Mouse (Mus musculus): Measurements from ENCODE around the gene Rcbtb2.

The Rcbtb2 gene

DNA sequence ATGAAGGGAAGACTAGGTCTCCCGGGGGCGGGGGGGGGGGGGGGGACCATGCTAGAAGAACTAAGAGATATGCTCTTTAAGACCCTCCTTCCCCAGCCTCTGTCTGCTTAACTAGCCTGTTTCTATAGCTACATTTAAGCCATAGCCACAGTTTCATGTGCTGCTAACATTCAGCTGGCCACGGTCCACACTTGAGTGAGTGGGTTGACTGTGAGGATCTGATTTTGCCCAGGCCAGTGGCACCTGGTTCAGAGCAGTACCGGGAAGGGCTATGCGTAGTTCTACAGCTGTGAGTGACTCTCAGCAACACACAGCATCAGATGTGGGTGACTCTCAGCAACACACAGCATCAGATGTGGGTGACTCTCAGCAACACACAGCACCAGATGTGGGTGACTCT, 38.5 kb downstream of the Rcbtb2 start:
- no peak for DNase-seq

DNA sequence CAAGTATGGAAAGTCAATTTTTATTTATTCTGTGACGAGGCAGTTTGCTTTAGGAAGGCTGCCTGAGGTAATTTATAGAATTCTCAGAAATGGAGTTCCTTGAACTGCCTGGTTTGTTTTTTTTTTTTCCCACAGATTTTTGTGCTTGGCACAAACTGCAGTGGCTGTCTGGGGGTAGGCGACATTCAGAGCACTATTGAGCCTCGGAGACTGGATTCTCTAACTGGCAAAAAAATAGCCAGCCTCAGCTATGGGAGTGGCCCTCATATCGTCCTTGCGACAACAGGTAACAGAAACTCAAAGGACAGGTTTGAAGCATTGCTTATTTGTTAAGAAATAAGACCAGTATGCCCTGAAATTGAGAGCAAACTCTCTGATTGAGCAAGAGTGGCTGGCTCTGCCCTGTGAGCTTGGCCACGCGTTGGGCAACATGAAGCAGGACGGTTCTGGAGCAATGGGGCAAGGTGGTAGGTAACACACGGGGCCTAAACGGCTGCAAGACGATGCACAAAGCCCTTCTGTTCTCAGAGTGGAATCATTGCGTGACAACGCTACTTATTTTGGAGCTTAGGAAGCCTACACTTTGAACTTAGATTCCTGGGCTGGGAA, 39.5 kb downstream of the Rcbtb2 start:
- no peak for DNase-seq

DNA sequence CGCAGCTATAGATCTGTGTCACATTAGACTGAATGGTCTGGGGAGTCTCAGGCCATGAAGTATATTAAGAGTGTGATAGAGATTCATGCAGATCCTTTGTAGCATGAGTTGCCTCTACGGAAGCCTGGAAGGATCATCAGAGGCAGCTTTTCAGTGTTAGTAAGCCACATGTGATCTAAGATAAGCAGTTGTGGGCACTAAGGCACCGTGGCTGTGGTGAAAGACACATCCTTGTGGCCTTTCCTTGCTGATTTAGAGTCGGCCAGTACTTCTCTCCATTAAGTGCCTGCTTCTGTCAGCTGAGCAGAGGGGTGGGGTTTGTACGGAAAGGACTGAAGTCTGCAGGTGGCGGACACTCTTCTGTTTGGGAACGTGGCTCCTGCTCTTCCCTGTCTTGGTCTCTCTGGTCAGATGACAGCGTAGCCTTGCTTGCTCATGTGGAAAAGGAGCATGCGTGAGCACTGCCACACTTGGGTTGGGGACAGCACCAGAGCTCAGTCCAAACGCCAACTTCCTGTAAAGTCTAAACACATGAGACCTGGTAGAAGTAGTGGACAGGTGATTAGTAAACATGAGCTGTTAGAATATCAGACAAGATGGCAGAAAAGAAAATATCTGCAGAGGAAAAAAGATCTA, 40.6 kb downstream of the Rcbtb2 start:
- no peak for DNase-seq

DNA sequence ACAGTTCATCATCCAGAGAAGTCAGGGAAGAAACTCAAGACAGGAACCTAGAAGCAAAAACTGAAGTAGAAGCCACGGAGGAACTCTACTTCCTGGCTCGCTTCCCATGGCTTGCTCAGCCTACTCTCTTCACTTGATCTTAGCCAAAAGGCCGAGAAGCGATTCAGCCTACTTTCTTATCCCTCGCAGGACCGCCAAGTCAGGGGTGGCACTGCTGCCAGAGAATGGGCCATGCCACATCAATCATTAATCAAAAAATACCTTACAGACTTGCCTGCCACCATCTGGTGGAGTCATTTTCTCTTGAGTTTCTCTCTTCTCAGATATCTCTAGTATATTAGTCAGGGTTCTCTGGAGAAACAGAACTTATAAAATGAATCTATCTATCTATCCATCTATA, 42.3 kb downstream of the Rcbtb2 start:
- DNase-seq, result peak; percentile 59

DNA sequence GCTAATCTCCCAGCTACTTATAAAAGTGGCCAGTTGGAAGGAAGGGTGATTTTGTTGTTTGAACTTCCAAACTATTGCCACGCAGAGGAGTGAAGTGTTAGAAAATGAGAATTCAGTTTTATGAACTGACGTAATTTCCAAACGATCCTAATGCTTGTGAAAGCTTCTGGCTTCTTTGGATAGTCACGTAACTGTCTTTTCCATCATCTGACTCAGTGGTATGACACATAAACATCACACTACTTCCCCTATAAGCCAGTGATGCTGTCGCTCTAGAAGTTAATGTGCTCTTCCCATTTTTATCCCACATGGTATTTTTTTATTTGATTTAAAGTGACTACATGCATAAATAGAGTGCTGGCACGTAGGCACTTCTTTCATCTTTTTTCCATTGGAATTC, 45.8 kb downstream of the Rcbtb2 start:
- DNase-seq, result no peak

DNA sequence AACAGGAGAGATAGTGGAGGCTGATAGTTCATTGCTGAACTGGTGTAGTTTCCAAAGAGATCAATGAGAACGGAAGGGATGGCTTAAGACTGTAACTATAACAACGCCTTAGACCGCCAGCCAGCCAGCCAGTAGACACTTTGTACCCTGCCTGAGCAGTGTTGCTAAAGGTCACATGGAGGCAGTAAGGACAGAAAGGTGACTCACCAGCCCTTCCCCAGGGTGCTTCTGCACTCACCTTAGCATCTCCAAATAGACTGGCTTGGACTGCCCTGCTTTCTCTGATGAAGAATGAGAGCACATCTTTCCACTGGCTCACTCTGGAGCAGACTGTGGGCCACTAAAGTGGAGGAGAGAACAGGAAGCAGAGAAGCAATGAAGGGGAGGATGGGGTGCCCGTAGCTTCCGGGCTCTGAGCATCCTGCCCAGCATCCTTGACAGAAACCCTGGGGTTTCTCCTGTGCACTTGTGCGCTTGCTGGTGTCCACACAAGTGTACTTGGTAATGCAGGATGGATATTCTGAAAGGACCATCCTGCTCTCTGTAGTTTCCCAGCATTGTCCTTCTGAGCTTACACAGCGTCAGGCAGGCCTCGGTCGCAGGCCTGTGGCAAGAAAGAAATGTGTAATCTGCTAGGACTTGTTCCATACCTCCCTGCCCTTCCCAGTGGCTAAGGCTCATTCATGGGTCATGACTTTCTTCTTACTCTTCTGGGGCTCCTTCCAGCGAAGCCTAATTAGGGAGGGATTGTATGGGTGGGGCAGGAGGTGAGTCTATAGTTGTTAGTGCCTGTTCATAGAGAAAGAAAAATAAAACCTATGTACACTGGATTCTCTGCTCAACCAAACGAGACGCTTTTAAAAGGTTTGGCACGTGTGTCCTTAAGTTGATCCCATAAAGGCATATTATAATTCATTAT, 47.3 kb downstream of the Rcbtb2 start:
- DNase-seq, result no peak

DNA sequence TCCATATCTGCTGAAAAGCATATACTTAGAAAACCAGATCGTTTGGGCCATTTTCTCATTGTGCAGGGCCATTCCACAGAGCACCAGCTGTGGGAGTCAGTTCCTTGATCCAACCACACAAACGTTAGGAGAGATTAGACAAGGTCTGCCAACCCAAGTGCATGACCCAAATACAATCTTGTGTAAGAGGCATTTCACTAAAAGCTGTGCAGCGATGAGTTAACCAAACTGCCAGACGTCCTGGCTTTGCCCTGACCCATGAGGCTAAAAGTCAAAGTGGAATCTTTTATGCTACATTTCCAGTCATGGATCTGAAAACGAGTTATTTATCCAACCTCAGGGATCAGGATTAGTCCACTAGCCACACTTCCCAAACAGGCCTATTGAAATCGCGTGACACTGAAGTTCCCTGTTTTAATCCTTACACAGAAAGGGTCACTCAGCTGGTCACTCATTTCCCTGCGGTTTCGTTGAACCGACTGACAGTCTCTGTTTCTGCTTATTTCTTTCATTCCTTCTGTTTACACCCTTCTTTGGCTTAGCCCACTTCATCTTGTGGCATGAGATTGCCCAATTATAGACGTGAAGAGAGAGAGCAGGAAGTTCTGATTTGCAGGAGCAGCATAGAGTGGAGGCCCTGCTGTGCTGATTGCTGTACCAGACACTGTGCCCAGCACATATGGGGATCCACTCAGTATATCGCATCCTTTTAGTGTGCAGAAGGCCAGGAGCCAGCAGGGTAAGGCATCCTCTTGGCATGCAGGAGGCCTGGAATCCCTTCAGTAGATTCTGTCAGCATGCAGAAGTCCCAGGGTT, 49.6 kb downstream of the Rcbtb2 start:
- no peak for DNase-seq

DNA sequence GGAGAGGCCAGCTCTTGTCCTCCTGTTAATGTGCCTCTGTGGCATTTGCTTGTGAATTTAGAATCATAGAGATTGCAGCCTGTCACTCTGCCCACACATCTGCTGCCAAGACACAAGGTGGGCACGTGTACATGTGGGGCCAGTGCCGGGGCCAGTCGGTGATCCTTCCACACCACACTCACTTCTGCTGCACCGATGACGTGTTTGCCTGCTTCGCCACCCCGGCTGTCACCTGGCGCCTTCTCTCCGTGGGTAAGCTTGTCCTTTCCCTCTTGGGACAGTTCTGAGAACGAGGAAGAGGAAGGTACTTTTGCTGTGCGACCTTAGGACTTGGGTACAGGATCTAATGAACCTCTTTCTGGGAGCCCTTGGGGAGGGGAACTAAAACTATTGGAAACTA, 50.8 kb downstream of the Rcbtb2 start:
- DNase-seq, result no peak

DNA sequence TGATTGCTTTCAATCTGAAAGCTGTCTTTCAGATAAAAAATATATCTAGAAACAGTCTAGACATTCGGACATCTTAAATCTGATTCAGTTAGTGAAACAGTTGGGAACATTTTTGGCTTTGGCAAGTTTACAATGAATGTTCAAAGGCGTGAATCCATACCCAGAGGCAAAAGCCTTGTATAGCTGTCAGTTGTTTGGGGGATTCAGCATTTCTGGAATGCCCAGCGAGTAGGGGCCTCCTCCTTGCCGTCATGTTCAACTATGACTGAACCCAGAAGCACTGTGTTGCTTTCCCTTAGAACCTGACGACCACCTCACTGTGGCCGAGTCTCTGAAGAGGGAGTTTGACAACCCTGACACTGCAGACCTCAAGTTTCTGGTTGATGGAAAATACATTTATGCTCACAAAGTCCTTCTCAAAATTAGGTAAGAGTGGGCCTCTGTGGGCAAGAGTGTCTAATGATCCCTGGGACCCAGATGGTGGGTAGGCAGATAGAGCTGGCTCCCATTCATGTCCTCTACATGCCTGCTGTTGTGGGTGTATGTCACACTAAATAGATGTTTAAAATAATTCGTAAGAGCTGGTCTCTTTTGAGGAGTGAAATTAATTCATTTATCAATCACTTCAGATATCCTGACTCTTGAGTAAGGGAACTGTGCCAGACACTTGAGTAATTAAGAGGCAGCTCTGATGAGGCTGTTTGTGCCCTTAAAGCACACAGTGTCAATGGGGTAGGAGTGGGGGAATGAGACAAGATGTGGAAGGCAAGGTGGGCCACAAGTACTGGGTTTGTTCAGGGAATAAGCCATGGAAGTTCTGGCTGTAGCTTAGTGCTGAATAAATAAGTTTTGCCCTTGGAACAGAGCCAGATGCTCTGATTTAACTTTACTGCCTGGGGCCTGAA, 51.5 kb downstream of the Rcbtb2 start:
- no peak for DNase-seq

DNA sequence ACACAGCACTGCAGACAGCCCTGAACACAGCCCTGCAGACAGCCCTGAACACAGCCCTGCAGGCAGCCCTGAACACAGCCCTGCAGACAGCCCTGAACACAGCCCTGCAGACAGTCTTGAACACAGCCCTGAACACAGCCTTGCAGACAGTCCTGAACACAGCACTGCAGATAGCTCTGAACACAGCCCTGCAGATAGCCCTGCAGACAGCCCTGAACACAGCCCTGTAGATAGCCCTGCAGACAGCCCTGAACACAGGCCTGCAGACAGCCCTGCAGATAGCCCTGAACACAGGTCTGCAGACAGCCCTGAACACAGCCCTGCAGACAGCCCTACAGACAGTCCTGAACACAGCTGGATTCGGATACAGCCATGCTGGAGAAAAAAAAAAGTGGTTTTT, 52.2 kb downstream of the Rcbtb2 start:
- no peak for DNase-seq

DNA sequence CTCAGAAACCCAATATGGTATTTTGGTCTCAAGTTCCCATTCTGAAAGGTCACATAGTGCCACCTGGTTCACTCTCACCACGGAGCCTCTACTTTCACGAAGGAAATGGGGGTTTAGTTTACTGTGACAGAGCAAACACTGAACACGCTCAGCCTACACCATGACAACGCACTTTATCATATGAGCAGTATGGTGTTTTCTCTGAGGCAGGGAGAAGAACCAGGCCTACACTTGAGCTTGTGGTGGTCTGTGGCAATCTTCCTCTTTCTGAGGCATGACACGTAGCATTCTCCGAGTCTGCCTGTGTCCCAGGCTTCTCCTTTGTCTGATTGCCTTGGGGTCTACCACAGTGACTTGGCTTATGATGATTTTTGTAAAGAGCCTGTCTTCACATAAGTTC, 53.0 kb downstream of the Rcbtb2 start:
- no peak for DNase-seq

DNA sequence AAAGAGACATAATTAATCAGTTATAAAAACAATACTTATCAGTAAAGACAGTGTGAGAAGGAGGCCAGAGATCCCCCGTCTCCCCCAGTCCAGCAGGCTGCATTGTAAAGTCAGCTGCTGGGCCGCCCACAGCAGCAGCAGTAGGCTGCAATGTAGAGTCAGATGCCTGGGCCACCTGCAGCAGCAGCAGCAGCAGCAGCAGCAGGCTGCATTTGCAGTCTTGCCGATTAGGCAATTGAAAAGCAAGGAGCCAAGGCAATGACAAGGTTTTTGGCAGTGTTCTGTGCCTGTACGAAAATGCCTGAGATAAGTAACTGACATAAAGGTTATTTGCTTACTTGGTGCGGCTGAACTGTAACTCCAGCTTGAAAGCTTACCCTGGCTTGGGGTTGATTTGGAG, 53.4 kb downstream of the Rcbtb2 start:
- no peak for DNase-seq

DNA sequence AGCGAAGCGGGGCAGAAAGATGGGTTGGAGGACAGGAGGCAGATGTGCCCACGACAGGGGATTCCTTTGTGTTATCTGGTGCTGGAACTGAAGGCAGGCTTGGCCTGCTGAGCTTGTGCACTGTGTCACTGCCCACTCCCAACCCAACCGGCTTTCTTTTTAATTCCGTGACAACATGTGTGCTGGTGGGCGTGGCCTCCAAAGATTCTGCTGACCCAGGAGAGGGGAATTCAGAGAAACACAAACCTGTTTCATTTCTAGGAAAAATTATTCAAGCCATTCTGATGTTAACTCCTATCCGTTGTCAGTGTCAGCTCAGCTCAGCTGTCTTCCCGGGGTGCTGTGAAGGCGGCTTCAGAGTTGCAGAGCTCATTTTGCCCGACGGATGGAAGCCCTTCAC, 55.1 kb downstream of the Rcbtb2 start:
- DNase-seq, result no peak

DNA sequence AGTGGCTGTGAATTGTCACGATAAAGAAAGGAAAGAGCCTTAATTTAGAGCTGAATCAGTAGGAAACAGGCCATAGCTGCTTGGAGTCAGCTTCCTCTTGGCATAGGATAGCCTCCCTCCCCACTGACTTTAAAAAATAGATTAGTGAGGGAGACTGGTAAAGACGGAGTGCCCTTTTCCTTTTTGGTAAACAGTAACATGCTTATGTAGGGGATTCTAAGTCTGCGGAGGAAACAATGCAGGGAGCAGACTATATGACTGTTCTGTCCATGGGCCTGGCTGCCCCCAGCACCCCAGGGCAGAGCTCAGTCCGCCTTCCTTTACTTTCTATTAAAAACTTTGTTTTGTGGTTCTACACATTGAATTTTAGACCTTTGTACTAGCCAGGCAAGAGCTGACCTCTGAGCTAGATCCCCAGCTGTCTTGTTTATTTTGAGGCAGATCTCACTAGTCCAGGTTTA, 56.4 kb downstream of the Rcbtb2 start:
- DNase-seq, result peak; percentile 69

DNA sequence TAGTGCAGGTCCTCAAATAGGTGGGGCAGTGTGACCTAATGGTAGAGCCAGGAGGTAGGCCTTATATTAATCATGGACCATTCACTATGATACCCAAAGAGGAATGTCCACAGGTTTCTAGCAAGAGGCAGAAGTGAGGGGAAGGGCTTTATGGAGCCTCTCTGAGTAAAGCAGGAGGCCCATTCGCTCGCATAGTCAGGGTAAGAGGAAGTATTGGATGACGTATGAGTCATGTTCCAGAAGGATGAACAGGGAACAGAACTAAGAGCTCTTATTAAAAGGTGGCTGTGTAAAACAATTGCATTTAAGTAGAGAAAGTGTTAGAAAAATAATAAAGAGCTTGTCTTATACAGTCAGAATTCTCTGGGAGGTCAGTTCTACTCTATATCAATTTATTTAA, 57.8 kb downstream of the Rcbtb2 start:
- no peak for DNase-seq

DNA sequence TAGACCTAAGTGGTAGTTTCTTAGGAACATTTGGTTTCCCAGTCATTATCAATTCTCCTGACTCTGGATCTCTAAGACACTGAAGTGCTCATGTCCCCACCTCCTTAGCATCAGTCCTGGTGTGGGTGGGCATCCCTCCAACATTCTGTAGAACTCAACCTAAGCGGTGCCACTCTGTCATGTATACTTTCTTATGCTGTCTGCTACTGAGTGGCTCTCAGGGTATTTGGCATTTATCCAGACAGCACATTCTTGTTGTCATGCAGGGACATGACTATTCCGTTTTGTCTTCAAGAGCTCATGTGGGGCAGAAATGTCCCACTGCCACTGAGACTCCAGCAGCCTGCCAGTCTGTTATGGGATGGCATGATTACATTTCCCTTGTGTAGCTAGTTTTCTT, 58.3 kb downstream of the Rcbtb2 start:
- DNase-seq, result no peak

DNA sequence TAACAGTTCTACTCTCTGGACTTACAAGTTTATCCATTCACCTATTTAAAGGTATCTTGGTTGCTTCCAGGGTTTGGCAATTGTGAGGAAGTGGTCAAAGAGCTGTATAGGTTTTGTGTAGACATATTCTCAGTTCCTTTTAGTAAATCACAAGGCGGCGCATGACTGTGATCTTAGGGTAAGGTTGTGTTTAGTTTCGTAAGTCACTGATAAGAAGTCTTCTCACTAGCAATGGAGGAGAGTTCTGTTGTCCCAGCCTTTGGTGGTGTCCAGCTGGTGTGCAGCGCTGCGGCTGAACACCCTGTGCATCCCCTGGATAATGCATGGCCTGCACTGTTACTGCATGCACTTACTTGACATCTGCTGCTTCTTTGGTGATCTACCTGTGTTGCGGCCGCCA, 64.0 kb downstream of the Rcbtb2 start:
- DNase-seq, result no peak

DNA sequence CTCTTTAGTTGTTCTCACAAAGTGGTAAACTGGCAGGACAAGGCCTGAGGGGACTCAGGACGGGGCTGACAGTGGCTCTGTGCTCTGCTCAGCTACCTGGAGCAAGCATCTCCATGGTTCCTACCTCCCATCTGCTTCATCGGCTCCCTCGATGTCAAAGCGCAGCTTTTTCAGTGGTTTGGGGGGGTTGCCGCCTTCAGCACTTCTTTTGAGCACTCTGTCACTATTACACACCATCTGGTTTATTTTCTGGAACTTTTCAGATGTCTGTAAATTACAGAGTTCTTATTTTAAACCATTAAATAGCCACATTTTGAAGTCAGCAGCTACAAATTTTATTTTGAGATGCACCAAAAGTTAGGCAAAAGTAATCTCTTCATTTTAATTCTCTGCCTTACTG, 76.2 kb downstream of the Rcbtb2 start:
- no peak for DNase-seq

DNA sequence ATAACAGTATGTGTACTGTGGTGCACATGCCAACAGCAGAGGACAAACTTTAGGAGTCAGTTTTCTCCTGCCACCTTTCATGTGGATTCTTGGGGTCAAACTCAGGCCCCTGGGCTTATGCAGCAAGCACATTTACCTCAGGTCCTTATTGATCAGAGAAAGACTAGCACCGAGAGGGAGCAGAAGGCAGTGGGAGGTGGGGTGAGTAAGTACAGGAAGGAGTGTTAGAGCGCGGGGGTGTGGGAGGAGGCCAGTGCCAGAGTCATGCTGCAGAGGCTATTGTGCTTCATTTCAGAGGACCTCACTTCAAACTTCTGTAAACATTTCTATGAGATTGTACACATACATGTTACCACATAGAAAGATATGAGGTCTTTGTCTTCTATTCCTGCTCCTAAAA, 78.6 kb downstream of the Rcbtb2 start:
- DNase-seq, result no peak

DNA sequence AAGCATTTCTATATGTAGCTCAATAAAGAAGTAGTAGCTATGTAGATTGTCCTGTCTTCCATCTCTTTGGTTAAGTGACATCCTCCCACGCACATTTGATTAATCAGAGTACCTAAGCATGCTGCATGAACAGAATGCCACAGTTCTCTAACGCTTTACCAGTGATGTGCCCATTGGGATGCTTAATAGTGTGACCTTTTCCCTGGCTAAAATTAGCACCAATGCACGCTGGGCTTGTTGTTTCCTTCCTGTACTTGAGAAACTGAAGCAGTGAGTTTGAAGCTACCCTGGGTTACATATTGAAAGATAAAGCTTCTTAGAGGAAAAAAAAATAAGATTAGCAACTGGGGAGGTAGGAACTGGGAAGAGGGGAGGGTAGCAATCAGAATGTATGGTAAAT, 81.2 kb downstream of the Rcbtb2 start:
- DNase-seq, result no peak

DNA sequence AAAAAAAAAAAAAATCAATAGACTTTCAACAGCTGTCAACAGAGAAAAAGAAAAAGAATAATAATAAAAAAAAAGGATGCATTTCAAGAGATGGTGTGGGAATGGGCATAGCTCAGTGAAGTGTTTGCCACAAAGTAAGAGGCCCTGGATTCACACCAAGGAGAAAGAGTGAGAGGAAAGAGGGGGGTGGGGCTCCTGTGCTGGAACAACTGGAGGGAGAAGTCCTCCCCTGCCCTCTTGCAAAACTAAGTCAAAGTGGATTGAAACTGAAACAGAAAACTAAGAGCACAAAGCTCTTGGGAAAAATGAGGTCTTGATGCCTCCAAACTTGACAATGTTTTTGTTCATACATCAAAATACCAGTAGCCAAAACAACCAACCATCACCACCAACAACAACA, 86.4 kb downstream of the Rcbtb2 start:
- no peak for DNase-seq

DNA sequence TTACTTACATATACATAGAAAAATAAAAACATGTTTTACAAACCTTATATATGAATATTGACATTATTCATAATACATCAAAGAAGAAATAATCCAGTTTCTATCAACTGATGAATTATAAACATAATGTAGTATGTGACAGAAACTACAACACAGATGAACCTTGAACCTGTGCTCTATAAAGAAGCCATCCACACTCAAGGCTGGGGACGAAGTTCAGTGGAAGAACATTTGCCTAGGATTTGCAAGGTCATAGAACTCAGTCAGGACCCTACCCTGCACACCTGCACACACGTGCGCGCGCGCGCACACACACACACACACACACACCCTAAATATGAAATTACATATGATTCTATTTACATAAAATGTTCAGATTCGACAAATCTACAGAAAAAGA, 87.4 kb downstream of the Rcbtb2 start:
- no peak for DNase-seq
